Mouse (Mus musculus) frontal cortex, postnatal 14 days (tissue): Measurements from ENCODE around the gene Bex6.
"Not testable (repeated sequence)": the region's sequence is repeated elsewhere in the genome, so short reads cannot be mapped to it uniquely, and the experiment has no call there.

Experiments
- DNase-seq, 2 experiments: peaks; one replicate each; pipeline ENCODE4 v3.0.0; 2022; ENCODE audit warnings: low spot score in 2 of 2

The Bex6 gene

DNA sequence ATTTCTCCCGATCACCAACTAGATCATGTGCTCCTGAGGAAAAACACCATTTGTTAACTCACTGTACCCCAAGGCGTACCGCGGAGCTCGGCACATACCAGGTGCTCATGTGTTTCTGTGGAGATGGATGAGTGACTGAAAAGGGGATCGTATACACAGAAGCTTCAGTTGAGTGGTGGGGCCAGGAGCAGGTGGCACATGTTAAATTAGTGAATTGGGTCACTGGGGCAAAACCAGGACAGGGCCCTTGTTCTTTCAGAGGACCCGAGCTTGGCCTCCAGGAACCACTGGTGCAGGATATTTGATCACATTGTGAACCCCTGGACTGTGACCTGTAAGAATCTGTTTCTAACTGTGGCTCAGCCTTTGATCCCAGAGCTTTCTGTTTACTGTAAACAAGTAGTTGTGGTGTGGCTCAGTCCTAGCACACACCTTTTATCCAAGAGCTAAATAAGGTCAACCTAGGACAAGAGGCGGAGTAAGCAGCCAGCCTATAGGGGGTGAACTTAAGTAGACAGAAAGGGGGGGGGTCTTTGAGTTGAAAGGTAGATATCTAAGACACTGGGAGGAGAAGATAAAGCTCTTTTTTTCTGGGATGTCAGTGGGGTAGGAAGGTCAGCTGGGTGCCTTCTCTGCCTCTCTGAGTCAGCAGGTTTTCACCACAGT is 5.2 kb upstream of the Bex6 start:
- no peak for DNase-seq

DNA sequence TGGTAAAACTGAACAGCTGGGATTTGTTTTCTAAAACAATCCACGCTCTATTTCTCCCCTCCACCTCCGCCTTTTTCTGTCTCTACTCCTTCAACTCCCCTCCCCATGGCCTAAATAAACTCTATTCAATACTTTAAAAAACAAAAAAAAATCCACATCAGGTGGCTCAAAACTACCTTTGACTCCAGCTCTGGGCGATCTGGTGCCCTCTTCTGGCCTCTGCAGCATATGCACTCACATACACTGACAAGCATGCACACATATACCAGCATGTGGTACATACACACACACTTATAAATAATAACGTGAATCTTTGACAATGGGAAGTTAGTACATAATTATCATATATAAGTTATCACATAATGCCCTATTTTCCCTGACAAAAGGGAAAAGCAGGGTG is 4.6 kb upstream of the Bex6 start:
- DNase-seq: no peak

DNA sequence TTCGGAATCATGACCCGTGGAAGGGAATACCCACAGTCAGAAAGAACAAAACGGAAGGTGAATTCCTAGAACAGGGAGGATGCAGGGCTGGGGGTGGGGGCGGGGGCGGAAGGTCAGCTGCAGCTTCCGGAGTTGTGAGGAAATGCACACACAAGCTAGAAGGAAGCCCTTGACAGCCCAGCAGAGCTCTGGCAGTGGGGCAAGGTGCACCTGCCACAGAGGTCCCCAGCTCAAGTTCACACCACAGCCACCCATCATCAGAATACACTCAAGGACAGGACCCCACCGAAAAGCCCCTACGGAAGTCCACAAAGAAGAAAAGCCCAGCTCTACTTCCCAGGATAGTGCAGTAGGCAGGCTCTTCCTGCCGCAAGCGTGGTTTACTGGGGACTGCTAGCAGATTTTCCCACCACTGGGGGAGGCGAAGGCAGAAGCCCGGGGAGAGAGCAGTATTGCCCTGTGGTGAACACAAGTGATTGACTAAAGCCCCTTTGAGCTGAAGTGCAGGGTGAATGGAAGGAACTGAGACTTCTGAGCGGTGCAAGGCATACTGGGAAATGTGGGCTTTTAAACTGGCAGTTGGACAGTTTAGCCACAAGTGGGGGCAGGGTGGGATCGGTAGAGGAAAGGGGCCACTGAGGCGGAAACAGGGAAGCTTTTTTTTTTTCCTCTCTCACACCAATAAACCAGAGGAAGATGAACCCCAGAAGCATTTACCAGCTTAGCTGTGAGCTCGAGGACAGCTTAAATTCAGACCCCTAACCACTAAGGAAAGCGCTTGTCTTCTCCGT is 2.5 kb upstream of the Bex6 start:
- DNase-seq: no peak

DNA sequence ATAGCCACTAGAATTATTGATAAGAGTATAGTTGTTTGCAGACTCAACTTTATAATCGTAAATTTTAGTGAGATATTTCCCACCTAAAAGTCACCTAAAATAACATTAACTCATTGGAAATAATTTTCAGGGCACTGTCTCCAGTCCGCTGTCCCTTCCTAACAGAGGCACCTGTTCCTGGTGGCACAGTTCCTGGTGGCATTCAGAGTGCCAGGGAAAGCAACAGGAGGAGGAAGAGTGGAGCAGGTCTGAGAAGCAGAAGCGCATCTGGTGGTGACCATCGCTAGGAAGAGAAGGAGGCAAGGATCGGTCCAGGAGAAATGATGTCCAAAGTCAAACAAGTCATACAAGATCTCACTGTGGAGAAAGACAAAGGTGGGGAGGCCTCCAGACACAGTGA is 6.4 kb downstream of the Bex6 start:
- DNase-seq: no peak

GRCm38 (mm10) chr16:32189109-32189508 is 9.5 kb downstream of the Bex6 start:
- DNase-seq: peak; percentile 22 to 37

GRCm38 (mm10) chr16:32190011-32190441 is 10.4 kb downstream of the Bex6 start:
- DNase-seq: no peak

DNA sequence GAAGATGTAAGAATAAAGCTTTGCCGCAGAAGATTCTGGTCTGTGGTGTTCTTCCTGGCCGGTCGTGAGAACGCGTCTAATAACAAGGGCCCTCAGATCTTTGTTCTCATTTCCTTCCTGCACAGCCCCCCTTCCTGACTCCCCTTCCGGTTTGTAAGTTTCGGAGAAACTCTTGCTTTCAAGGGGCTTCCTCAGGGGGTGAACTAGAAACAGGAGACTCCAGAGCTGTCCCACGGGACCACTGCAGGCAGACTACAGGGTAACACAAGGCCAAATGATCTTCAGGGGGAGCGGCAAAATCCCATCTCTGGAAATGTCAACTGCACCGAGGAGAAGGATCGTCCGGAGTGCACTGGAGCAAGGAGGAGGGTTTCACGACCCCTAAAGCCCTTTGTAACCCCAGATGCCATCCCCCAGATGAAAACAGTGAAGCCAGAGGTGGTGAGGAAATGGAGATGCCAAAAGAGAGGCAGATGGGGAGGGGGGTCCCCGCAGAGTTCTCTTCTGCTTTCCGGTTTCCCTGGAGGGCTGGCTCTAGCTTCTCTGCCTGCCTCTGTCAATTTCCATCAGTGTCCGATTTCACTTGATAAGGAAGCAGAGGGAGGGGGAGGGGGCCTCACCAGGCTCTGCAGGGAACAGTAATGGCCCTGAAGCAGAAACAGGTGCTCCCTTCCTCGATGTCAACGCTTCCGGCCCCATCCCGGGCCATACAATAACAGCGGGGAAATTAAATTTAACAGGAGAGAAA is 20.8 kb downstream of the Bex6 start:
- no peak for DNase-seq

DNA sequence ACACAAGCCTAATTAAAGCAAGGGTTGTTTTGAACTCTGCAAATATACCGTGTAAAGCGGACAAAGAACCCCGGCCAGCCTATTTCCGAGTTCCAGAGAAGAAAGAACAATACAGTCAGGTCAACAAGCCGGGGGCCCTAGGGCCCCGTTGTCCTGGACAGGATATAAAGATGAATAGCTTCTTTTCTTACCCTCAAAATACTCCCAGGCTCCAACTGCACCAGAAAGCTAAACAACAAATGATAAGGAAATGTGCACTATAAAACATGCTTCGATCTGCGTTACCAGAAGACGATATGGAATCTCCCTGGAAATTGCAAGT is 21.3 kb downstream of the Bex6 start:
- DNase-seq: no peak

DNA sequence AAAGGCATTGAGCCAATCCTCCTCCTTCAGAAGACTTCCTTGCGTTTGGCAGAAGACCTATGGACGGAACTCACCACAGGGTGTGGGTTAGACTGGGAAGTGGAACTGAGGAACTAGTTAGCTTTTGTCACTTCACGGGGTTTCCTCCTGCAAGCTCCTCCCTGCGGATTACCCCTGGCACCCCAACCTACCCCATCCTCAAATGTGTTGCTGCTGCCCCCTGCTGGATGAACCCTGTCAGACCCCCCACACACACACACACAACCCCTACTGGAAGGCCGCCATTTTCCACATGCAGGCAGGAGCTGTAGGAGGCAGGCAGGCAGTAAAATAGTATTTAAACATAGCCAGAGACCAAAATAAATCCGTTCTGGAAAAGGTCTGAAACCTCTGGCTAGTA is 23.1 kb downstream of the Bex6 start:
- peak; percentile 19 to 29 for DNase-seq

DNA sequence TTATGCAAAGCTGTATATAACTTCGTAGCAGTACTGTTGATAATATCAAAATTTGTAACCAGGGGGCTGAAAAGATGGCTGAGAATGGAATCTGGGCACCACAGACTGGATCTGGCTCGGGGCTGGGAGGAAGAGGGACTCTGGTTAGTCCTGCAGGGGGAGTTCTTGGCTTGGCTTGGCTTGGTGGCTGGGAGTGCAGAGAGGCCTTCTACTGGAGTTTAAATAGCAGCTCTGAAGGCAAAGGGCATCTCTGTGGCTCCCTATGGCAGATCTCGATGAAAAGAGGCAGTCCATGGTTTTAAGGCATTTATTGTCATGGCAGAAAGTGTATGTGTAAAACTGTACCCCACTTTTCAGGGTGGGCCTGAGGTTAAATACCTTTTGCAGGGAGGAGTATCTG is 25.3 kb downstream of the Bex6 start:
- no peak for DNase-seq

- no peak for DNase-seq
These were observed 34.5 kb downstream of the Bex6 start for GRCm38 (mm10) chr16:32214156-32214555.

GRCm38 (mm10) chr16:32214804-32215576 is 35.4 kb downstream of the Bex6 start:
- peak; percentile 17 to 33 for DNase-seq

DNA sequence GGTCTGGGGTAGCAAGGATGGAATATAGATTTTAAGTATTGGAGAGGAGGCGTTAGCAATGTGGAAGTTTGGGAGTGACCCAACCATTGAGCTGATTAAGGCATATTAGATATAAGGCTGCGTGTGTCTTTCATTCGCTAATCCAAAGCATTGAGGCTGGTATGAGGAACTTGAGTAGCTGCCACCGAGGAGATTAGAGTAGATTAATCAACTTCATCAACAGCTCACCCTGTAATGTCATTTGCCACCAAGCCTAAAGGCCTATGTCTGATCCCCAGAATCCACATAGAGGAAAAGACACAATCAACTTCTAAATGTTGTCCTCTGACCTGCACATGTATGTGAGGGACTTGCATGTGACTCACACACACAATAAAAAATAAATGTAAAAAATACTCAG is 42.2 kb downstream of the Bex6 start:
- DNase-seq: no peak

DNA sequence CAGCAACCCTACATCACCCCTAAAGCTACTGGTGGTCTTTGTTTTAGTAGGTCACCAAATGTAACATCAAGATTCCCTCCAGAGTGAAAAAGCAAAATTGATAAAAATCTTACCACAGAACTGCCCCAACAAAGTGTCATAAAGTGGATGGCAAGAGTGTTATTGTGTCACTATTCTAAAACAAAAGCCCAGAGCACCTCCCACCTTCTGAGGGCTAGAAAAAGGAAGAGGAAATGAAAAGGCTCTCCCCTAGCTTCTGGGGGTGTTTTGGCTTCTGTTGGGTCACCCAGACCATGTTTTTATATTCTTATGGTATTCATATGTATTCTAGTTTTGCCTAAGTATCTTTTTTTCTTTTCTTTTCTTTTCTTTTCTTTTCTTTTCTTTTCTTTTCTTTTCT is 42.8 kb downstream of the Bex6 start:
- DNase-seq: no peak

- DNase-seq: not testable (repeated sequence)
These were observed 52.4 kb downstream of the Bex6 start for GRCm38 (mm10) chr16:32232050-32232449.
